Mouse (Mus musculus) forebrain, embryonic 16.5 days (tissue): ENCODE measurements around the gene Ngp. TPM values are rescaled to one million over a fixed set of nuclear protein-coding genes. Genes with fewer than 3 reads are reported as not detected.

Experiments used
- ATAC-seq: fragments of 200-750 bp; cut with Nextera tagmentation; 2 replicates; pipeline ENCODE4 v1.8.0; 2017; ENCODE audit warnings: mild to moderate bottlenecking, moderate library complexity
- H3K27ac ChIP-seq: fragments of 300-500 bp; sonication (generic); 2 replicates; pipeline ENCODE4 v1.5.1; 2014; ENCODE audit warnings: low read length, control low read depth
- H3K27me3 ChIP-seq: fragments of 300-500 bp; sonication (generic); replicated peaks from 2 replicates; pipeline ENCODE4 v1.6.1; 2014; ENCODE audit warnings: low read length; ENCODE audit not compliant: control insufficient read depth, insufficient read depth
- H3K36me3 ChIP-seq: fragments of 300-500 bp; sonication (generic); 2 replicates; pipeline ENCODE4 v1.6.1; 2014; ENCODE audit not compliant: control insufficient read depth, insufficient read depth
- H3K4me1 ChIP-seq: fragments of 300-500 bp; sonication (generic); replicated peaks from 2 replicates; pipeline ENCODE4 v1.6.1; 2014; ENCODE audit warnings: low read length; ENCODE audit not compliant: control insufficient read depth, insufficient read depth
- H3K4me2 ChIP-seq: fragments of 300-500 bp; sonication (generic); 2 replicates; pipeline ENCODE4 v1.6.1; 2014; ENCODE audit warnings: mild to moderate bottlenecking, low read length, control low read depth
- H3K4me3 ChIP-seq: fragments of 300-500 bp; sonication (generic); replicated peaks from 2 replicates; pipeline ENCODE4 v1.5.1; 2014; ENCODE audit warnings: mild to moderate bottlenecking, low read length, control low read depth
- H3K9ac ChIP-seq: fragments of 300-500 bp; sonication (generic); replicated peaks from 2 replicates; pipeline ENCODE4 v1.6.1; 2014; ENCODE audit warnings: low read depth, low read length, control low read depth
- H3K9me3 ChIP-seq: fragments of 300-500 bp; sonication (generic); 2 replicates; pipeline ENCODE4 v1.6.1; 2016; ENCODE audit warnings: low read length; ENCODE audit not compliant: control insufficient read depth
- WGBS: fragments of 180-500 bp; shearing (Covaris S2); extraction: QIAGEN DNeasy Blood & Tissue Kit; methylation state at CpG from one replicate; pipeline ENCODE4 v1.1.7; 2014; 5-methylcytosine and 5-hydroxymethylcytosine counted together
- polyA plus RNA-seq: library from polyadenylated mRNA; unstranded; fragments of >200 nt; fragmentation: Nextera tagmentation; extraction: Ambion mirVana; gene quantifications from 2 replicates; pipeline ENCODE4 v1.2.1, GENCODE M21; 2015

Ngp gene
- polyA plus RNA-seq, 1 experiment from 2014 or later: 0.51 TPM

DNA sequence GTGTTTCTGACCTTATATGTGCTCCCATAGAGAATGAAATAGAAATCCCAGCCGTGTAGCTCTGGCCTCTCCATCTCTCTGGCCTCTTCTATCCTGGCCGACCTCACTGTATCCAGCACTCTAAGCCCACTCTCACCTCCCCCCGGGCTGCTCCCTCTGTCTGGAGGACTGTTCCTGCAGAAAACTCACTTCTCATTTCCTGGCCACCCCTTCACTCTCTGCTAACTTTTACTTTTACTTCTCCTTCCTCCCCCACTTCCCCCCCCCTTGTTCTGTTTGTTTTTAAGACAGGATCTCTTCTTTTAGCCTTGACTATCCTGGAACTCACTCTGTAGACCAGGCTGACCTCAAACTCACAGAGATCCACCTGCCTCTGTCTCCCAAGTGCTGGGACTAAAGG, 33.0 kb downstream of the Ngp start:
- Histone ChIP-seq H3K9ac (no peak overlapping the region), H3K9me3 (no peaks in the 10 kb centered on the region), H3K27me3 (no peaks in the 10 kb centered on the region), H3K27ac (no peak overlapping the region), H3K4me2 (no peak overlapping the region), H3K4me3 (no peak overlapping the region), H3K4me1 (no peaks in the 10 kb centered on the region), H3K36me3 (0 out of 2 replicates have a peak, but pooled peaks cover 4% of the 10 kb centered on the region)
- WGBS: 77% methylated on average over 3 of the region's 3 CpGs
- no peak for ATAC-seq

DNA sequence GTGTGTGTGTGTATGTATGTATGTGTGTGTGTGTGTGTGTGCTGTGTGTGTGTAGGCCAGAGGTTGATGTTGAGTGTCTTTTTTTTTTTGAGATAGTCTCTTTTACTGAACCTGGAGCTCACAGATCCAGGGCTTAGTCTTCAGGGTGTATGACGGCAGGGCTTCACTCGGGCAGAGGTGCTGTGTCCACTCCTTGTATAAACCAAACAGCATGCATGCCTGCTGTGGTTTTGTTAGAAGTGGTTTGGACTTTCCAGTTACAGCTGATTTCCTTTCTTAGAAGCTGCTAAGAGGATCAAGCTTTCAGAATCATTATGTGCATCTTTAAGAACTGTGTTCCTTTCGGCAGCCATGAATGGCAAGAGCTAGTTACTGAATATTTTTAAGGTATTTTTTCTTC, 38.4 kb downstream of the Ngp start:
- Histone ChIP-seq H3K9ac (no peak overlapping the region), H3K4me3 (no peak overlapping the region), H3K9me3 (no peaks in the 10 kb centered on the region), H3K27ac (no peak overlapping the region), H3K4me2 (no peak overlapping the region), H3K27me3 (no peaks in the 10 kb centered on the region), H3K36me3 (no peaks in the 10 kb centered on the region), H3K4me1 (no peaks in the 10 kb centered on the region)
- no peak for ATAC-seq
- WGBS: 73% methylated on average over 3 of the region's 3 CpGs

DNA sequence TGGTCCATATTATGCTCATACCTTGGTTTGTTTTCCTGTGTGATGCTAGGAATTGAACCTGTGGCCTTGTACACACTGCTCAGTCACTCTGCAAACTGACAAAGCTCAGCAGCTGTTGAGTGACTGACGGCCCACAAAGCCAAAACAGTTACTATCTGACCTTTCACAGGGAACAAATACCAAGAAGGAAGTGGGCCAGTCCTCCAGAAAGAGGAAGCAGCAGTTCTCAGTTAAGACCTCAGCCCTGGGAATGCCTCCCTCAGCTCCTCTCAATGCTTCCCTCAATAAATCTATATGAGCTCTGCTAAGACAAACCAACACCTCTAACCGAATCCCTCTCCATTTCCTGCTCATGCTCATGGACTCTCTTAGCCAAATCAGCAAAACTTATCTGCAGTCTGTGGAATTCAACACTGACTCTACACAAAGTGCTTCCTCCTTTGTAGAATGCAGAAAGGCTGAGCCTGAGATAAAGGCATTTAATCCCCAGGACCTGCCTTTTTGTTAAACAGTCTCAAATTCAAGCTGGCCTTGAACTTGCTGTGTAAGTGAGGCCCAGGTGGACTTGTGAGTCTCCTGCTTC, 39.7 kb downstream of the Ngp start:
- no peak for ATAC-seq

DNA sequence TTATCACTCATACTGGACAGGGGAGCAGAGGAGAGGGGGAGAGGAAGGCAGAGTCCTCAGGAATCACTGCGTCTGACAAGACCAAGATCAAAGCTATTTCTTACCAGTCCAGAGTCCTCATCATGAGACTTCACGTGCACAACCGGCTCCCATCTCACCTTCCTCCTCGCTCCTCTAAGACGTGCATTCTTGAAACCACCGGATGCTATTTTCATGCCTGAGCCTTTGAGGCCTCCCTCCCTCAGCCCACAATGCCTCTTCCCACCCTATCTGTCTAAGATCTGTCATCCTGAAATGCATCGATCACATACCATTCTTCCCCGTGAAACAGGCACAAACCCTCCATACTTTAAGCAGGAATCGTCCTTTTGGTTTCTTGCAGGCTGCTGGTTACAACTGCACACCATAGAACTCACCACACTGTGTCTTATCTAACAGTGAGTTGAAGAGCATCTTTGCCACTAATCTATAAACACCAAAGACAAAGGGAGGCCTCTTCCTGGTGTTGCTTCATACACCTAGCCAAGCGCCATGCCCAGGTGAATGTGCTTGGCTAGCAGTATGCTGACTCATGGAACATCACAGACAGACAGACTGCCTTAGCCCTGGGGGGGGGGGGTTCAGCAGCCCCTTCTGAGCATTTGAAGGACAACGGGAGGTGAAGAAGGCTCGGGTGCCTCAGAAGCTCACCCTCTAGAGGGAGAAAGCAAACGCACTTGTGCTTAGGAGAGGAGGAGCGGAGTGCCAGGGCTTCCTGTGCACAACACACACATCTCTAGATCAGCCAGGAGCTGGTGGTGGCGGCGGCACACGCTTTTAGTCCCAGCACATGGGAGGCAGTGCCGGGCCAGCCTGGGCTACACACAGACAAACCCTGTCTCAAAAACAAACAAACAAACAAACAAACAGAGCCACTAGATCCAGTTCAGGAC, 41.6 kb downstream of the Ngp start:
- Histone ChIP-seq H3K36me3 (no peaks in the 10 kb centered on the region), H3K4me2 (no peak overlapping the region), H3K4me1 (no peaks in the 10 kb centered on the region), H3K27me3 (no peaks in the 10 kb centered on the region), H3K9me3 (no peaks in the 10 kb centered on the region), H3K9ac (no peak overlapping the region), H3K4me3 (no peak overlapping the region), H3K27ac (no peak overlapping the region)
- no peak for ATAC-seq
- 90% methylated on average over 18 of the region's 18 CpGs for WGBS

More for the DNA sequence above, 39.7 kb downstream of the Ngp start:
- Histone ChIP-seq H3K4me2 (no peak overlapping the region), H3K27me3 (no peaks in the 10 kb centered on the region), H3K36me3 (no peaks in the 10 kb centered on the region), H3K9ac (no peak overlapping the region), H3K27ac (no peak overlapping the region), H3K4me3 (no peak overlapping the region), H3K9me3 (no peaks in the 10 kb centered on the region), H3K4me1 (no peaks in the 10 kb centered on the region)
- 82% methylated on average over 2 of the region's 2 CpGs for WGBS

DNA sequence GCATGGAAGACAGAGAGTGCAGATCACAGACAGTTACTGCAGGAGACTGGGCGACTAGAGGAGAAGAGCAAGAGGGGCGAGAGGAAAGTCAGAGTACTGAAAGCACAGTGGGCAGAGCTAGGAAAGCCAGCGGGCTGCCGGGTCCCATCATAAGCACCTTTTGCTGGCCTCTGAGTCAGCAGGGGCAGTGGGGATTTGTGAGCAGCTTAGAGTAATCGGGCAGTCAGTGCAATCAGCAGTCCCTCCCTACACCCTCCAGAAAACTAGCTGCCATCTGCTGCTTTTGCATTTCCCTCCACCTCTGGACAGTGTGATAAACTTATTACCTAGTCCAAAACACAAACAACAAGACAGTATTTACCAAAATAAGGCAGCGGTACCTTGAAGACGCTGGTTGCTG, 42.8 kb downstream of the Ngp start:
- Histone ChIP-seq H3K4me3 (no peak overlapping the region), H3K9ac (no peak overlapping the region), H3K4me1 (no peaks in the 10 kb centered on the region), H3K27ac (no peak overlapping the region), H3K9me3 (no peaks in the 10 kb centered on the region), H3K36me3 (no peaks in the 10 kb centered on the region), H3K27me3 (no peaks in the 10 kb centered on the region), H3K4me2 (no peak overlapping the region)
- WGBS: 77% methylated on average over 7 of the region's 7 CpGs
- no peak for ATAC-seq

DNA sequence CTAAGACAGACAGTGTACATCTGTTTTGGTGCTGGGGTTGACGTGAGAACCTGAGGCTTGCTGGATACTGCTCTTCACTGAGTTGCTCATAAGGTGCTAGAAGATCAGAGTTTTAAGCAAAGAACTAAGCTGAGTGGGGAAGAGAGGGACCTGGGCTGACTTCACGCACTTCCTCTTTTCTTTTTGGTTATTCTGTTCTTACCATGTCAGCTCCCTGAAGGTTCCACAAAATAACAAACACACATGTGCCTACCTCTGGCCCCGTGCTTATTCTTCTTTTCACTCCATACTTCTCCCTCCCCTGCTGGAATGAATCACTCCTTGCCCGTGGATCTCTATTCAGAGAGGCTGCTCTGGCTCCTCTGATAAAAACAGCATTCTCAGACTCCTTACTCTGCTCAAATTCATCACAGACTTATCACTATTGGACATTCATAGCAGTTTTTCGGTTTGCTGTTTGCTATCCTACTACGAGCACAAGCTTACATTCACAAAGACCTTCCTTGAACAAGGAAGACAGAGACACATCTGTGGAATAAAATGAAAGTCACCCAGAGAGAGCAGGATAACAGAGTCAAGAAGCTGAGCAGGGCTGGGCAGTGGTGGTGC, 44.5 kb downstream of the Ngp start:
- 92% methylated on average over 6 of the region's 6 CpGs for WGBS
- no peaks in the 10 kb centered on the region for H3K27me3 ChIP-seq
- no peak for ATAC-seq

DNA sequence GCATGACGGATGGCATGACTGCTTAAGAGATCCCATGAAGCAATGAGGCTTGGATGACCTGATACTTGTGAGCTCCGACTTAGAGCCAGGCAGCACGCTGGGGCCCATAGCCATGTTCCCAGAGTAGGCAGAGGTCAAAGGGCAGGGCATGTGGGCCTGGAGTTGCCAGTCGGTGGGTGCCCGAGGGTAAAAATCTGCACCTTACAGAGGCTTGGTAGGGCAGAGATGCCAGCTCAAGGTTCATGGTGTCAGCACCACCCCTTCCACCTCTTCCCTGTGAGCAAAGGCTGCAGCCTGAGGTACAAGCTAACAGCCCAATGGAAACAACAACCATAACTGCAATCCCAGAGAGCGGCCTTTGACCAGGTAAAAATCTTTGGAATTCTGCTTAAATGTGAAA, 45.8 kb downstream of the Ngp start:
- no peak overlapping the region for H3K4me3 ChIP-seq
- WGBS: 95% methylated on average over 6 of the region's 6 CpGs
- H3K27me3 ChIP-seq: no peaks in the 10 kb centered on the region
- ATAC-seq: no peak
- no peaks in the 10 kb centered on the region for H3K36me3 ChIP-seq
- H3K9me3 ChIP-seq: no peaks in the 10 kb centered on the region
- H3K4me2 ChIP-seq: no peak overlapping the region
- H3K4me1 ChIP-seq: no peaks in the 10 kb centered on the region
- H3K9ac ChIP-seq: no peak overlapping the region
- no peak overlapping the region for H3K27ac ChIP-seq

More for the DNA sequence above, 44.5 kb downstream of the Ngp start:
- no peaks in the 10 kb centered on the region for H3K9me3 ChIP-seq
- no peaks in the 10 kb centered on the region for H3K36me3 ChIP-seq
- H3K4me2 ChIP-seq: no peak overlapping the region
- H3K4me1 ChIP-seq: no peaks in the 10 kb centered on the region
- no peak overlapping the region for H3K27ac ChIP-seq
- no peak overlapping the region for H3K4me3 ChIP-seq
- H3K9ac ChIP-seq: no peak overlapping the region

DNA sequence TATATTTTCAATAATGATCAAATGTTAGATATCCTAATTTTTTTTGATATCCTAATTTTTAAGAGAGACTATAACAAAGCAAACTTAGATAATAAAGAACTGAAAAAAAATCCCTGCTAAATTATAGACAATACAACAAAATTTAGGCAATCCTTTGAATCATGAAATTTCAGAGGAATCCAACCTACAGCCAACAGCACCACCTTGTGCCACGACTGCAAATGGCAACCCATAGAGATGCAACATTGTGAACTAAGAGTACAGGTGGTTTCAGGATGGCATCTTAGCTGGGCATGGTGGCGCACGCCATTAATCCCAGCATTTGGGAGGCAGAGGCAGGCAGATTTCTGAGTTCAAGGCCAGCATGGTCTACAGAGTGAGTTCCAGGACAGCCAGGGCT, 46.6 kb downstream of the Ngp start:
- 89% methylated on average over 3 of the region's 3 CpGs for WGBS
- ATAC-seq: no peak
- Histone ChIP-seq H3K4me2 (no peak overlapping the region), H3K36me3 (no peaks in the 10 kb centered on the region), H3K9ac (no peak overlapping the region), H3K9me3 (no peaks in the 10 kb centered on the region), H3K27me3 (no peaks in the 10 kb centered on the region), H3K27ac (no peak overlapping the region), H3K4me3 (no peak overlapping the region), H3K4me1 (no peaks in the 10 kb centered on the region)
